Mouse (Mus musculus) splenic B cell, adult 2 months (primary cell): Measurements from ENCODE around the gene Gm15517.
A peak's percentile ranks its signal among the peaks of the same experiment; 100 is the strongest.

Experiments
- DNase-seq: peaks from one replicate; pipeline ENCODE4 v3.0.0-alpha.2; 2011; ENCODE audit warnings: low read depth, low spot score
- H3K27me3 ChIP-seq: 2 replicates; pipeline ENCODE4 v1.6.1; 2012; ENCODE audit warnings: mild to moderate bottlenecking, low read length, moderate library complexity, mixed read lengths; ENCODE audit not compliant: control insufficient read depth, poor library complexity, insufficient read depth, severe bottlenecking
- H3K36me3 ChIP-seq: 2 replicates; pipeline ENCODE4 v1.6.1; 2012; ENCODE audit warnings: mild to moderate bottlenecking, low read length, moderate library complexity, mixed read lengths; ENCODE audit not compliant: control insufficient read depth, poor library complexity, insufficient read depth, severe bottlenecking

Gene Gm15517

DNA sequence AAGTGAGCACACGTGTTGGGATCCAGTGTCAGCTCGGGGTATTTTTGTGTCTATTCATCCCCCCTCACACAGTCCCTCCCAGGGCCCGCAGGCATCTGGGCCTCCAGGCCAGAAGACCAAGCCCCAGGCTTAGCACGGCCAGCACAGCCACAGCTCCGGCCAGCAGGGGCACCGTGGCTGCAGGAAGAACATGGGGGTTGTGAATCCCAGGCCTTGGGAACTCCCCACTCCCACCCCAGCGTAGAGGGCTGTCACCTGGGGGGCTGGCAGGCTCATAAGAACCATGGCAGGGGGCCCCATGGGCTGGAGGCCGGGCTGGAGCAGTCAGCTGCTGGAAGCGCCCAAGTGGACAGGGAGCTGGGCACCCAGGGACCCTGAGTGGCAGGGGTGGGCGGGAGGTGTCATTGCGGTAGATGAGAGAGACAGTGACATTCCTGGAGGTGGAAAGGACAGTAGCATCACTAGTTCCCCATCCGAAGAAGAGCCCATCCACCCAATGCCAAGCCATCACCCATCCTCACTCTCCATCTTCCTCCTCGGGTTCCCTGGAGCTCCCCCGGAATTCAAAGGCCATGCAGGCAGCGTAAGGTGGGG lies 8.1 kb upstream of the Gm15517 start:
- peaks cover 5% of the 10 kb centered on the region for H3K36me3 ChIP-seq
- no peaks in the 10 kb centered on the region for H3K27me3 ChIP-seq
- no peak for DNase-seq

DNA sequence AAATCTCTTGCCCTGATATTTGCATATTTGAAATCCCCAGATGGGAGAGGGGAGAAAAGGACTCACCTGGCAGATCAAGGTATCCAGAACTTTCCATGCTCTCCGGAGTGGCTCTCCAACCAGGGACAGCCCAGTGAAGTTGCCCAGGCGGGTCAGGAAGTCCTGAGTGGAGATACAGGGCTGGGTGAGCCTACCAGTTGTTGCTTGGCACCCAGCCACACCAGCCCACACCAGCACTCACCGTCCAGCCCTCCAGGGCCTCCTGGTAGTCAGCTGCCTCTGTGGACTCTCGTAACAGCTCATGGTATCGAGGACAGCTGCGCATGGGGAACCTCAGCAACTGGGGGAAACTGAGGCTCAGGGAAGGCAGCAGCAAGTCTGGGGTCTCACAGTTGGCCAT lies 6.3 kb upstream of the Gm15517 start:
- peaks cover 5% of the 10 kb centered on the region; the same call in 1 of the 2 replicates for H3K36me3 ChIP-seq
- no peaks in the 10 kb centered on the region for H3K27me3 ChIP-seq
- no peak for DNase-seq

DNA sequence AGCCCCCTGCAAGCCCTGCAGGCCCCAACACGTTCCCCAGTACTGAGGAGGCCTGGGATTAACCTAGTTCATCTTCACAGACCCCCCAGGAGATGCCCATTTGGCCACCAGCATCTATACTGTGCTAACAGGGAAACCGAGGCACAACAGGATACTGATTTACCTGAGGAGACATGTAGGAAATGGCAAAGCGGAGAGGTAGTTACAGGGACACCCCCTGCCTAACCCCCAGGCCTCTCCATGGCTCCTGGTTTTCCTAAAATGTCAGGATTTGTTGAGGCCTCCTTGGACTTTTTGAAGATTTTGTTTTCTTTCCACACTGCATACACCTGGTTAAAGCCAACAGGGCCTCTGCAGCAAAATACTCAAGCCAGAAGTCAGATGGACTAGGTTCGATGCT lies 4.0 kb upstream of the Gm15517 start, which contains the start of gene Acp4:
Gene Acp4 (minus strand): TSS at position 101 of the 400 bp plus-strand sequence.
- DNase-seq: no peak
- Histone ChIP-seq H3K36me3 (0 out of 2 replicates have a peak, but pooled peaks cover 1% of the 10 kb centered on the region), H3K27me3 (no peaks in the 10 kb centered on the region)

DNA sequence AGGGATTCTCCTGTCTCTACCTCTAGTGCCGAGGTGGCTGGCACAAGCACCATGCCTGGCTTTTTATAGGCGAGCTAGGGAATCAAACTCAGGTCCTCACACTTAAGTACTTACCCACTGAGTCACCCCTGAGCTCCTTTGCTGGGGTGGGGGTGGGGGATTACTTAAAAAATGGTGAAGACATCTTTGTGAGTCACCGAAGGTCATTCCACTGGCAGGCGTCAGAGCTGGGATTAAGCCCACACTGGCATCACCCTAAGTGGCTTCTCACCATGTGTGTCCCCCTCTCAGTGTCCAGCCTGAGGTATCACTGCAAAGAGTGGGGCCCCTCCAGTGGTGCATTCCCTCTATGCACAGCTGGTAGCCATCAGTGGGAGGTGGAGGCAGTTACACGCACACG lies 837 bp upstream of the Gm15517 start:
- no peaks in the 10 kb centered on the region for H3K36me3 ChIP-seq
- no peak for DNase-seq
- no peaks in the 10 kb centered on the region for H3K27me3 ChIP-seq

DNA sequence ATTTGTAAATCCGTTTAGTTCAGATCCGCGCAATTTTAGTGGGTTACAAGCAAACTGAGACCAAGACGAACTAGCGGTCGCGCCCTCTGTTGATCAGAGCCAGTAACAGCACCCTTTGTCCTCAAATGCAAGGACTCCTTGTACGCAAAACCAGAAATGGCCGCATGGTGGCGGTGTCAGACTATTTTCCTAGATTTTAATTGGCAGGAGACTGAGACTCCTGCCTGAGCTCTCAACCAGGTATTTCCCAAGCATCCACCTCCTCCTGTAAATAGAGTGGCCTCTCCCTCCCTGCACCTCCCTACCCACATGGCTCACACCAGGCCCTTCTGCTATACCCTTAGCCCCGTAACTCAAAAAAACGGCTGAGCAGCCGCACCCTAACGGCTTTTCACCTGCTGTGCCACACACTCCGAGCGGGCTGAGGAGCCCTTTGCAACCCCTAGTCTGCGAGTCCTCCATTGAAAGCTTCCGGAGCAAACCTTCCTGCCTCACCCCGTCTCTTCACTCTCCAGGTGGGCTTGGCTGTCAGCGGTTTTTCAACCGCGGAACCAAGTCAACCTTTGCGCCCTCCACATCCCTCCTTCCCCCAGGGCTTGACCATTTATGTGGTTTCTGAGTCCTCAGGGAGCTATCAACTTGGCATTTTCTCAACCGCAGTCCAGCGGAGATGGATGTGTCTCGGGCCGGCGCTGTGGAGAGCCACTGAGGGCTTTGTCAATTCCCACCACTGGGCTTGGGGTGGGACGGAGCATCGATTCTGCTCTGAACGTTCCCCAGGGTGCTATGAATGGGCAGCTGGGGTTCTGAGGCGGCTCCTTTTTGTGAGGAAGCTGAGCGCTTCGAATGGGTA lies 1.8 kb downstream of the Gm15517 start:
- H3K36me3 ChIP-seq: no peaks in the 10 kb centered on the region
- H3K27me3 ChIP-seq: no peaks in the 10 kb centered on the region
- DNase-seq: peak; percentile 95

DNA sequence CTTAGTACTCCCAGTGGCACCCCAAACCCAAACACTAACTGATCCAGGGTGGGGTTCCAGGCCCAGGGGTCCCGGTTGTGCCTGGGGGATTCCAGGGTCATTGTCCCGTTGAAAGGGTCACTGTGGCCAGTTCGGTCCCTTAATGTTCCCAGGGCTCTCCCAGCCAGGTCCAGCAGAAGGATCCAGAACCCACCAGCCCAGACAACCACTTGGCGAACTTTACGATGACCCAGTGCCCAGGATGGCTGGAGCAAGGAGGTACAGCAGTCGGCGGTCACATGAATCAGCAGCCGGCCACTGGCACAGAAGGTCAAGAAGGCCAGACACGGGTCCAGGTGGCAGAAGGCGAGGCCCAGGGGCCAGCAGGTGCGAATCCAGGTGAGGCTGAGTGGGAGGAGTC lies 6.9 kb downstream of the Gm15517 start:
- H3K36me3 ChIP-seq: no peaks in the 10 kb centered on the region
- no peak for DNase-seq
- H3K27me3 ChIP-seq: no peaks in the 10 kb centered on the region

DNA sequence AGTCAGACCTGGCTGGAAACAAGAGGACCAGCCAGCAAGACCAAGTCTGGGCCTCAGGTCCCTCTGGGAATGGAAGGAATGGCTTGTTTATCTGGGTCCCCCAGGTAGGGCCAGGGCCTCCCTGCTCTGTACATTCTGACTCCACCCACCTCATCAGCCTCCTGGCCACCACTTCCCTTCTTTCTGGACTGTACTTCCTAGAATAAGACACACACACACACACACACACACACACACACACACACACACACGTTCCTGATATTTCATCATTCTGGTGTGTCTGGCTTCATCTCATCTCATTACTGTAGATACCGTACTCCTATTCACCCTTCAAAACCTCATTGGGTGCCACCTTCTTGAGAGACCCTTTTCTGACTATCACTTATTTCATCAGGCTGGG lies 8.2 kb downstream of the Gm15517 start:
- Histone ChIP-seq H3K27me3 (no peaks in the 10 kb centered on the region), H3K36me3 (no peaks in the 10 kb centered on the region)
- DNase-seq: no peak

DNA sequence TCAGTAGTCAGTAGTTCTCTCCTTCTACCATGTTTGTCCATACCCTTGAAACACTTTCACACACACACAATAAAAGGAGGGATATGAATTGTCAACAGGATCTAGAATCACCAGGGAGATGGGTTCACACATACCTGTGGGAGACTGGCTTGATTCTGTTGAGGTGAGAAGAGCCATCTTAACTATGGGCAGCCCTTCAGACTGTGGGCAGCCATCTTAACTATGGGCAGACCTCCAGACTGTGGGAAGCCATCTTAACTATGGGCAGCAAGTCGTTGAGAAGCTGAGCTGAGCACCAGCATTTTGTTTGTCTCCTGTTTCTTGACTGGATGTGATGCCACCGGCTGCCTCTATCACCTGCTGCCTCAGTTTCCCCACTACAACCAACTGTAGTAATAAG lies 10.1 kb downstream of the Gm15517 start:
- DNase-seq: peak; percentile 39
- Histone ChIP-seq H3K27me3 (no peaks in the 10 kb centered on the region), H3K36me3 (no peaks in the 10 kb centered on the region)

DNA sequence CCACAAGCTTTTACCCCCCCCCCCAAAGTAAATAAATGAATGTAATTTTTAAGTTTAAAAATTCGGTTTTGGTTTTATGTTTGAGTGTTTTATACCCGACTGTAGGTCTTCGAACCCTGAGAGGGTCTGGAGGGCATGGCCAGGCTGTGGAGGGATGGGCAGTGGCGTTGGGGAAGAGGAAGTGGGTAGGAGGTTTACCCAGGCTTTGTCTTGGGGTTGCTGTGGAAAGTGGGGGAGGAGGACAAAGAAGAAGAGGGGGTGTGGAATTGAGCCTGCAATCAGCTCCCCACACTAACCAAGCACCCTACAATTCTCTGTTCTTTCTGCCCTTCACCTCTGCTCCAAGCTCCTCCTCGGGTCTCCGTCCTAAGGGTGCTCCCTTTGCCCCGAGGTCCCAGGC lies 11.3 kb downstream of the Gm15517 start:
- Histone ChIP-seq H3K27me3 (no peaks in the 10 kb centered on the region), H3K36me3 (no peaks in the 10 kb centered on the region)
- DNase-seq: no peak

DNA sequence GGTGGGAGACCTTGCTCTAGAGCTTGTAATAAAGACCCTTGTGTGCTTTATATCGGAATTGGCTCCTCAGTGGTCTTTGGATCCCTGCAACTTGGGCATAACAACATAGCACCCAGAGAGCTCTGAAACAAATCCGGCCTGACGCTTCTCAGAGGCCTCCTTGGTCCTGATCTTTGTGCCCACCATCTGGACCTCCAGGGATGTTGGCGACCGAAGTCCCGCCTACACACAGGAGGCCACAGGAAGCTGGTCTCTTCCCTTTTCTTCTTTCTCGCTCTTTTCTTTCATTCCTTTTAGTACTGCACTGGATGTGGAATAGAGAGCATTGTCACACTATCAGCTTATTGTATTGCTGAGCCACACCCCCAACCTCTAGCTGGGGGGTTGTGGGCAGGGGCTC lies 12.2 kb downstream of the Gm15517 start:
- DNase-seq: no peak
- no peaks in the 10 kb centered on the region; the same call in 1 of the 2 replicates for H3K27me3 ChIP-seq
- no peaks in the 10 kb centered on the region for H3K36me3 ChIP-seq

DNA sequence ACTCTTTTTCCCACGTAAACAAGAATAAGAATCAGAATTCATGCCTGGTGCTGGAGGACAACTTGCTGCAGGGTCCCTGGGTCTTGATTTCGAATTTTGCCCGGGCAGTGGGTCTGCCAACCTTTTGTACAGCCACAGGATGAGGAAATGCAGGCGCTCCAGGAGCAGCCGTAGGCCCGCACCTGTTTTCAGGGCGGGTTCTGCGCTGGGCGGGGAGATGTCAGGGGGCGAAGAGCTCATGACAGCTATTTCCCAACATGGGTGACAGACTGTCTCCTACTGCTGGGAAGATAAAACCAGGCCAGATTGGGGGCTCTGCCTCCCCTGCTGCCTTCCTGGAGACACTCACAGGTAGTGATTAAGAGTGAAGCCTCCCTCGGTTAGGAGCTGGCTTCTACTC lies 12.8 kb downstream of the Gm15517 start:
- no peaks in the 10 kb centered on the region for H3K36me3 ChIP-seq
- H3K27me3 ChIP-seq: no peaks in the 10 kb centered on the region; the same call in 1 of the 2 replicates
- no peak for DNase-seq

DNA sequence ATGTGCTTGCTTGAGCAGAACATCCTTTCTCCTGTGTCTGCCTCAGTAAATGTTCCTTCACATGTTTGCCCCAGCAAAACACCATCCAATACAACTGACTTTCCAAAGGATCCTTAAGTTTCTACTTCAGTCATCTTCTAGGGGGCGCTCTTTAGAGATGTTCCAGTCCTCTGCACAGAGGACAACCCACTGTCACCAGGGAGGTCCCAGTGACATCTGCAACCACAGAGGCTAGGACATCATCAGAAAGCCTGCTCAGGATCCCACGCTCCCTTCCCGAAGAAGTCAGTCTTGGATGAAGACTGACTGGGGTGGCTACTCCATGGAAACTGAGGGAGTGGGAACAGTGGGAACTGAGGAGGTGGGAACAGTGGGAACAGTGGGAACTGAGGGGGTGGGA lies 14.3 kb downstream of the Gm15517 start:
- Histone ChIP-seq H3K27me3 (no peaks in the 10 kb centered on the region; the same call in 1 of the 2 replicates), H3K36me3 (no peaks in the 10 kb centered on the region)
- DNase-seq: peak; percentile 18

DNA sequence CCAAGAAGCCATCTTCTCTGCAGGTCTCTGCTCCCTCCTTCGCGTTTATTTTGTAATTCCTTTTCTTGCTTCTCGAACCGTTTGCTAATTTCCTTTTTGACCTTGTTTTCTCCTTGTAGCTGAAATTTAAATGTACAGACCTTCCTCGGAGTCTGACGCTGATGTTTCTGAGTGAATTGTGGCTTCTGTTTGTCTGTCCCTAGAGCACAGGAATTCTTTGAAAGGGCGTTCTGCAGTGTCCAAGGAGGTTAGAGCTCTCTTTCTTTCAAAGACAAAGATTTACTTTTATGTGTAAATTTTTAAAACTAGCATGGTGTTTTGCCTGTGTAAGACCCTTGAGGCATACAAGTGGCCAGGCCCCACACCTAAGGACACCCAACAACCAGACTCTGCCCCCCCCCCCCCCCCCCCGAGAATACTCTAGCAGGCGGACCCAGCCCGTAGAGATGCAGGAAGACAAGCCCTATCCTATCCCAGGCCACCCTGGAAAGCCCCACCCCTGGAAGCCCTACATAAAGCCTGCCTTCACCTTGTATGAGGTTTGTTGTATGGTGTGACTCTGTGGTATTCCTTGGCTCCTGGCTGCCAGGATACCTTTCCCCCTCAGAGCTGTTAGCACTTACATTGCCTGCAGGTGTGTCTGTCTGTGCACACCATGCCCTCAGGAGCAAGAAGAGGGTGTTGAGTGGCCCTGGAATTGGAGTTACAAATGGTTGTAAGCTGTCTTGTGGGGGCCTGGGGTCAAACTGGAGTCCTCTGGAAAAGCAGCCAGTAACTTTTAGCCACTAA lies 15.4 kb downstream of the Gm15517 start:
- DNase-seq: no peak
- Histone ChIP-seq H3K36me3 (no peaks in the 10 kb centered on the region), H3K27me3 (no peaks in the 10 kb centered on the region; the same call in 1 of the 2 replicates)

DNA sequence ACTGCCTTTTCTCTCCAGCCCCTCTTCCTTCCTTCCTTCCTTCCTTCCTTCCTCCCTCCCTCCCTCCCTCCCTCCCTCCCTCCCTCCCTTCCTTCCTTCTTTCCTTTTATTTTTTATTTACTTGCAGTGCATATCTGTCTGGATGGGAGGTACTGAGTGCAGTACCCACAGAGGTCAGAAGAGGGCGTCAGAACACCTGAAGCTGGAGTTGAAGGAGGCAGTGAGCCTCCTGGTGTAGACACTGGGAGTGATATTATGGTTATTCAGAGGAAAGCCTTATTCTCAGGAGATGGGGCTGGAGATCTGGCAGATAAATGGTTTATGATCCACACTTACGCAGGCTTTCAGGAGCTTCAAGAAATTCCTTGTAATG lies 16.0 kb downstream of the Gm15517 start:
- Histone ChIP-seq H3K36me3 (no peaks in the 10 kb centered on the region), H3K27me3 (no peaks in the 10 kb centered on the region; the same call in 1 of the 2 replicates)
- peak; percentile 83 for DNase-seq

DNA sequence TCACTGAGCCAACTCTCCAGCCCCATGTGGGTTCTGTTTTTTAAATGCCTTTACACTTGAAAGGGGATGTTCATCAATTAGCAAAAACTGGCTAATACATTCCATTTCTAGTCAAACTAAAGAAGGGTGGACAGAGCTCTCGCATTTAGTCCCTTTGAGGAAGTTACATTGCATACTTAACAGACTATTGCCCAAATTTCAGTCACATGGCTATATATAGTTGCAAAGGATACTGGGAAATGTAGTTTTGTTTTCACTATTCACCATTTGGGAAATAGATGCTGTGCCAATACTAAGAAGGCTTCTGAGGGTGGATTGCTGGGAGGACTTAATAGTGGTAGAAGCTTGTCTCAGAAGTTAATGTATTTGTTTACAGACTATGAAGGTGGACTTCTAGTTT lies 19.7 kb downstream of the Gm15517 start:
- H3K27me3 ChIP-seq: no peaks in the 10 kb centered on the region; the same call in 1 of the 2 replicates
- no peaks in the 10 kb centered on the region for H3K36me3 ChIP-seq
- DNase-seq: peak; percentile 36
